Mouse (Mus musculus) testis, postnatal 14 days (tissue): ENCODE results near the gene Arhgap21.

Experiments used
- DNase-seq: peaks from one replicate; pipeline ENCODE4 v3.0.0; 2021; ENCODE audit warnings: low spot score

The Arhgap21 gene

GRCm38 (mm10) chr2:20968441-20969200 is at the start of gene Arhgap21:
Gene Arhgap21 (minus strand): TSS chr2:20968881.
- DNase-seq, result peak; percentile 80

- DNase-seq, result no peak
These were observed 47.9 kb upstream of the Arhgap21 start for GRCm38 (mm10) chr2:21016589-21016988.

- no peak for DNase-seq
These were observed 42.2 kb upstream of the Arhgap21 start for GRCm38 (mm10) chr2:21010806-21011397.

- DNase-seq, result no peak
These were observed 41.5 kb upstream of the Arhgap21 start for GRCm38 (mm10) chr2:21010219-21010618.

- DNase-seq, result no peak
These were observed 40.8 kb upstream of the Arhgap21 start for GRCm38 (mm10) chr2:21009258-21010140.

- peak; percentile 66 for DNase-seq
These were observed 33.9 kb upstream of the Arhgap21 start for GRCm38 (mm10) chr2:21002538-21002937.

GRCm38 (mm10) chr2:21001156-21001555 is 32.5 kb upstream of the Arhgap21 start:
- no peak for DNase-seq

- DNase-seq, result no peak
These were observed 26.9 kb upstream of the Arhgap21 start for GRCm38 (mm10) chr2:20995547-20995946.

GRCm38 (mm10) chr2:20991508-20991907 is 22.8 kb upstream of the Arhgap21 start:
- no peak for DNase-seq

- DNase-seq, result no peak
These were observed 22.2 kb upstream of the Arhgap21 start for GRCm38 (mm10) chr2:20990907-20991306.

- DNase-seq, result no peak
These were observed 21.4 kb upstream of the Arhgap21 start for GRCm38 (mm10) chr2:20990056-20990455.

GRCm38 (mm10) chr2:20987822-20988221 is 19.1 kb upstream of the Arhgap21 start:
- DNase-seq, result no peak

- no peak for DNase-seq
These were observed 10.0 kb upstream of the Arhgap21 start for GRCm38 (mm10) chr2:20978726-20979125.

GRCm38 (mm10) chr2:20977051-20977450 is 8.4 kb upstream of the Arhgap21 start:
- no peak for DNase-seq

GRCm38 (mm10) chr2:20973513-20973912 is 4.8 kb upstream of the Arhgap21 start:
- no peak for DNase-seq

GRCm38 (mm10) chr2:20972180-20972579 is 3.5 kb upstream of the Arhgap21 start:
- no peak for DNase-seq

- DNase-seq, result no peak
These were observed 2.9 kb upstream of the Arhgap21 start for GRCm38 (mm10) chr2:20971628-20972027.

GRCm38 (mm10) chr2:20969201-20970200 is 820 bp upstream of the Arhgap21 start:
- peak; percentile 95 for DNase-seq

GRCm38 (mm10) chr2:20967646-20968351 is 882 bp downstream of the Arhgap21 start:
- DNase-seq, result peak; percentile 48

GRCm38 (mm10) chr2:20967101-20967645 is 1.5 kb downstream of the Arhgap21 start:
- DNase-seq, result peak; percentile 35
